Mouse (Mus musculus) urinary bladder, adult 2 months (tissue): ENCODE results near the gene Dpm1. TPM values are rescaled to one million over a fixed set of nuclear protein-coding genes. Genes with fewer than 3 reads are reported as not detected.

Experiments
- DNase-seq: peaks from one replicate; pipeline ENCODE4 v3.0.0; 2022; ENCODE audit warnings: low spot score
- polyA plus RNA-seq: library from polyadenylated mRNA; depleted of rRNA; stranded (reverse); fragments of >200 nt; gene quantifications from 2 replicates; pipeline ENCODE4 v1.2.3, GENCODE M21; 2012

Dpm1 gene
- polyA plus RNA-seq, 1 experiment: 14.9 TPM

DNA sequence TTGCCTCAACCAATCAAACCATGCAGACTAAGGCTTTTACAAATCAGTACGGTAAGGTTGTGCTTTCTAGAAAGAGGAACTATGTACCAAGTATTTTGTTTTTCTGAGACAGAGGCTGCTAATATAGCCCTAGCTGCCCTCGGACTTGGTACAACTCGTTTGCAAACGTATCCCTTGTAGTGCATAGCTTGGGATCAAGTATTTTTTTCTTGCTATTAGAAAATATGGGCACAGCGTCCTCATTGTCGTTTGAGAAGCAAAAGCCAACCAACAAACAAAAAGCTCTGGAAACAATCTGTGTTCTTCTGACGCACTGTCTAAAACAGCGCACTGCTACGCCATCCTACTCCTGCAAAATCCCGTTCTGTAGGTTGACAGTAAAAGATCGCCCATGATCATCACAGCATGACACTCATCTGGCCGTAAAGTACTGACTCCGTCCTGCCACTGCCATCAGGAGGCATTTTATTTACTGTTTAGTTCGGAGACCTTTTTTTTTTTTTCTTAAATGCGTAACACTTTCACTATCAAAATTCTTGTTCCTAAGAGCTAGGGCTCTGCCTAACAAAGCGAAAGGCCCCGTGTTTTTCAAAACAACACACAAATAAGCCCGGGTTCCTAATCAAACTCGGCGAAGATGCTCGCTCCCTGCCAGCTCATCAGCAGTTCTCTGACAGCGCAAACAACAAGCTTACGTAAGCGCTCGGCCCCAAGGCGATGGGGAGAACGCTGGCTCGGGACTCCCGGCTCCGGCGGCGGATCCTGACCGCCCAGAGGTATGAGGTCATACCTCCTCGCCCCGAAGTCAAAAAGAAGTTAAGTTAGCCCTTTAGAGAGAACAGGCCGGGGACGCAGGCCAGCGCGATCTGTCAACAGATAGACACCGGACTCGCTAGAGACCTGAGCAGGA is 1.0 kb downstream of the Dpm1 start:
- DNase-seq: peak; percentile 41

DNA sequence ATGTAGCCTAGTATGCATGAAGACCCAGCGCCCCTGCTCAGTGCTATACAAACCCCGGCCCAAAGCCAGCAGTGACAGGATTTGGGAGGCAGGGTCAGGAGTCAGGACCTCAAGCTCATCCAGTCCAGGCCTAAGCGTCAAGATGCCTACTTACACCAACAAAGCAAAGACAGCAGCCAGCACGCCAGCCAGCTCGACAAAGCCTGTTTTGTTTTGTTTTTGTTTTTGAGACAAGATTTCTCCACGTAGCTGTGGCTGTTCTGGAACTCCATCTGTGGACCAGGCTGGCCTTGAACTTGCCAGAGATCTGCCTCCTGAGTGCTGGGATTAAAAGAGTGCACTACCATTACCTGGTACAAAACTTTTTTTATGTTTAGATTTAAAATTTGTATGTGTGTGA is 7.1 kb downstream of the Dpm1 start:
- no peak for DNase-seq

DNA sequence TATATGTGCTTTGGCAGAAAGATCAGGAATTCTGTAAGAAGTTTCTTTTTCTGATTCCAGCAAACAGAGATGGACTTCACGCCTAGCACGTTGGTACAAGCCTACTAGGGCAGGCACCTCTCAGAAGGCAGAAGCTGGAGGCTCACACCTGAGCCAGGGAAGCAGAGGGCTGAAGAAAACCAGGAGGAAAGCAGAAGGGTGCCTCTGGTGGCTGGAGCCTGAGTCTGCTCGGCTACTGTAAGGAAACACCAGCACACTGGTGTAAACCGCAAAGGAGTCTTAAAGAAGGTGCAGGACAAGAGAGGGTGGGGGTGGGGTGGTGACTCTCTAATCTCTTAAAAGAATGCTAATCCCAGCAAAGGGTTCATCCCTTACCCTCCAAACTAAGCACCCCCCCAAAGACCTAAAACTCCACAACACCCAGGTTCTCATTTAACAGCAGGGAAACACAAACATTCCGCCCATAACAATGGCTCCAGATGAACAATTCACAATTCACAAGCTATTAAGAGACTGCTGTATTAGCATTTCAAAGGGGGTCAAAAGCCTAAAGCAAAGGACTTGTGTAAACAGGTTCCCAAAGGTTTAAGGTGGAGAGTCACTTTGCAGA is 16.5 kb downstream of the Dpm1 start:
- no peak for DNase-seq

DNA sequence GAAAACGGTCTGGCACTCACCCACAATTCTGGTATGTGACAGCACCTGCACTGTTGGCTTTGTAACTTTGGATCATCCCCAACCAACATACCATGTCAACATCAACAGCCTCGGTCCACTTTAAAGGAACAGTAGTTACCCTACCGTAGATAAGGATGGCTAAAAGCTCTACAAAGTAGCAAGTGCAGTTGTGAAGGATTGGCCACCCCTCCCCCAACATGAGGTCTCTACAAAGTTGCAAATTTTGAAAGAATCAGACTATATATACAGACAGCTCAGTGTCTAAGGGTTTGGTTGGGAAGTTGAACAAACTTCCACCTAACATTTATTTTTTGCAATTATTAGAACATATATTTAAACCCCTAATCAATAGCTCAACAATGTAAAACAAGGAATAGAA is 22.5 kb downstream of the Dpm1 start:
- no peak for DNase-seq

DNA sequence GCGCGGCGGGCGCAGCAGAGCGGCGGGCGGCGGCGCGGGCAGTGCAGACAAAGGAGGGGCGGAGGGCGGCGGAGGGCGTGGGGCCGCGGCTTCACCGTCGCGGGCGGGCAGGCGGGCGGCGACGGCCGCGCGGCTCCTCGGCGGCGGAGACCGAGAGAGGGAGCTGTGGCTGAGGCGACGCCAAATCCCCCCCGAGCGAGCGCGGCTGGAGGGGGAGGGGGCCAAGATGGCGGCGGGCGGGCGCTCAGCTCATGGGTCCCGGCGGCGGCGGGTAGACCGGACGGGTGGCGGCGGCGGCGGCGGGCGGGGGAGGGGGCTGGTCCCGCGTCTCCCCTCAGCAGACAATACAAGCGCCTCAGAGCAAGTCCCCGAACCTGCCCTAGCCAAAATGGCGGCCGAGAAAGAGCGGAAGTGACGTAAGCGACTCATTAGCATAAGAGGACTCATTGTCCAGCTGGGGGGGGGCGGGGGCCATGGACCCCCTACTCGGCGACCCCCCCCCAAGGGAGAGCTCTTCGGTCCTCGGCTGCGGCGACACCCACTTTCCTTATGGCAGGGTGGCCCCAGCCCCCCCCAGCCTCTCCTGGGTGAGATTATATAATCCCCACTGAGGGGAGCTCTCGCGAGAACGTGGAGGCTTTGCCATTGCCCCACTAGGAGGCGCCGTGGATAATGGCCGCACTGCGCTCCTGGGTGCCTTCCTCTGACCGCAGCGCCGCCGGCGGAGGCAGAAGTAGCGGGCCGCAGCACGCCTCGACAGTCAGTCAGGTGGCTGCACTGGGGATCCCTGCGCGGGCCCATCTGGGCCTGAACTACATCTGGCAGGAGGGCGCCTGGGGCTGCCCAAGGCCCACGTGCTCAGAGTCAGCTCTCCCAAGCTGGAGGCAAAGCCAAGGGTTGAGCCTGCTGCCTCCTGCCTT is 23.4 kb downstream of the Dpm1 start, which contains the start of gene Adnp:
TSS of gene Adnp (minus strand) at position 388 of the 920 bp plus-strand sequence.
- peak; percentile 94 for DNase-seq

- DNase-seq: no peak
Observed at GRCm38 (mm10) chr2:168205681-168206631, 24.4 kb downstream of the Dpm1 start.

- peak; percentile 54 for DNase-seq
Observed at GRCm38 (mm10) chr2:168205265-168205664, 25.1 kb downstream of the Dpm1 start.

GRCm38 (mm10) chr2:168204476-168204999 is 25.9 kb downstream of the Dpm1 start:
- DNase-seq: no peak

DNA sequence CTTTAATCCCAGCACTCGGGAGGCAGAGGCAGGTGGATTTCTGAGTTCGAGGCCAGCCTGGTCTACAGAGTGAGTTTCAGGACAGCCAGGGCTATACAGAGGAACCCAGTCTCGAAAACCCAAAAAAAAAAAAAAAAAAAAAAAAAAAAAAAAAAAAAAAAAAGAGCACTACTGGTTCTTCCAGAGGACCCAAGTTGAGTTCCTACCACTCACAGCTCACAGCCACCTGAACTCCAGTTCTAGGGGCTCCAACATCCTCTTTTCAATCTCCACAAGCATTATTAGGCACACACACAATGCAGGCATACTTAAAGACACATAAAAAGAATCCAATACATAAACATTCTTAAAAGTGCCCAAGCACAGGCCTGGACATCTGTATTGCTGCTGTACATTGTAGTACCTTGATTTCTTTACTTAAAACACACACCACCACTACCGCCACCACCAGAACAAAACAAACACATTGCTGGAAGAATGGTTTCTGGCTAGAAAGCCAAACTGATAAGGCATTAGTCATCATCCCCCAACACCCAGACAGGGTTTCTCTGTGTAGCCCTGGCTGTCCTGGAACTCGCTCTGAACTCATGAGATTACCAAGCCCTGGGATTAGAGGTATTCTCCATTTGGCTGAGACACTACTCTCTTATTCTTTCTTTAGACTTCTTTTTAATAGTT is 30.2 kb downstream of the Dpm1 start:
- no peak for DNase-seq

DNA sequence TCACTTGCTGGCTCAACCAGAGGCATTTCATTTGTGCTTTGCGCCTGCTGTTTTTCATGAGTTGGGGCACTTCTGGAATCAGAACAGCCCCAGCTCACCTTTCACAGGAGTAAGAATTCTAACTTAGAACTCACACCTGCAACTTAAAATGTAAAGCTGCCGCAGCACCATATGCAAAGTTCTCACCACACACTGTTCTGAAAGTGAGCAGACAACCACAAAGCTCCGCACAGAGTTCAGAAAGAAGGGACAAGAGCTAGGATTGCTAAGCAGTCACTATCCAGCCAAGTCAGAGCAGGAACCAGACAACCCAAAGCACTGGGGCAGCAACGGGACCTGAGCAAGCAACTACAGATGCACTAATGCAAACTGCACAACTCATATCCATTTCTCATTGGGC is 30.9 kb downstream of the Dpm1 start:
- DNase-seq: no peak

DNA sequence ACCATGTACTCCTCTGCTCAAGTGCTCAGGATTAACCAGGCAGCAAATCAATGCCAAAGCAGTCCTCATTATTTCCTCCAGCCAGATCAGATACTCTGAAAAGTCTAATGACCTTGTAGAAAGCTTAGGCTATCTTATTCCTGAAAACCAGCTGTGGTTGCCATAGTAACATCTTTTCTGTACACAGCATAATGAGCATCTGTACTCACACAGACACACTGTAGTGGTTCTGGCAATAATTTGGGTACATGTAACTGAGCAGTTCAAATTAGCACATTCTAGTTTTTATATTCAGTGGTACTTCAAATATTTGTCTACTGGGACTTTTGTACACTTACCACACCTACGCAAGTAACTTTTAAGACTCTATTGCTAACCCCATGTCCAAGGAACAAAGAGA is 32.0 kb downstream of the Dpm1 start:
- DNase-seq: no peak

DNA sequence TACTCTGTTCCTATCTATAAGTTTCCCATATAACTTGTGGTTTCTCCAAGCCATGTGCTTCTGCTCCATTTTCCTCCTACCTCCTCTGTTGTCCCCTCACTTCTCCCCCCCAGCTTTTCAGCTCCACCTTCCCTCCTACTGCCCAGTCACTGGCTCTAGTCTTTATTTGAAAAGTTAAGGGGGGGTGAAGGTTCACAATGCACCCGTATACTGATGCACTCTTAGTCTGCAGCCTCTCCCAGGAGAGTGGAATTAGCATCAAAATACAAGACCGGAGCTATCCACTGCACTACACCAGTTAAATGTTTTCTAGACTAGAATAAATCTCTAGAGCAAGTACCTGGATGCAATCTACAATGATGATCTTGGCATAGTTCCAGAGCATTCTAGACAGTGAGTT is 34.7 kb downstream of the Dpm1 start:
- no peak for DNase-seq

- DNase-seq: no peak
Observed at GRCm38 (mm10) chr2:168193685-168194084, 36.7 kb downstream of the Dpm1 start.

- no peak for DNase-seq
Observed at GRCm38 (mm10) chr2:168191856-168192255, 38.5 kb downstream of the Dpm1 start.

DNA sequence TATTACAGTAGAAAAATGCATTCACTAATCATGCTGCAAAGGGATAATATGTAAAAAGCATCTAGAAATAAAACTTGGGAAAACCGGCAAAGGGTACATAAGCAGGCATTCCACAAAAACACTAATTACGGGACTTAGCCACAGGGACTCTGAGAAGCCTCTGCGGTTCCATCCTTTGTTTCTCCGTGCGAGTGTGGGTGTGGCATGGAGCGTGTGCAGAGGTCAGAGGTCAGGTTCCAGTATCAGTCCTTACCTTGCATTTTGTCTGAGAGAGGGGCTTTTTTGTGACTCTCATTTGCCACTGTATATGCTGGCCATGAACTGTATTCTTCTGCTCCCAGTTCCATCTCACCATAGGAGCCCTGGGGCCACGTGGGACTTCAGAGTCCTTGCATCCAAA is 54.4 kb downstream of the Dpm1 start:
- no peak for DNase-seq

DNA sequence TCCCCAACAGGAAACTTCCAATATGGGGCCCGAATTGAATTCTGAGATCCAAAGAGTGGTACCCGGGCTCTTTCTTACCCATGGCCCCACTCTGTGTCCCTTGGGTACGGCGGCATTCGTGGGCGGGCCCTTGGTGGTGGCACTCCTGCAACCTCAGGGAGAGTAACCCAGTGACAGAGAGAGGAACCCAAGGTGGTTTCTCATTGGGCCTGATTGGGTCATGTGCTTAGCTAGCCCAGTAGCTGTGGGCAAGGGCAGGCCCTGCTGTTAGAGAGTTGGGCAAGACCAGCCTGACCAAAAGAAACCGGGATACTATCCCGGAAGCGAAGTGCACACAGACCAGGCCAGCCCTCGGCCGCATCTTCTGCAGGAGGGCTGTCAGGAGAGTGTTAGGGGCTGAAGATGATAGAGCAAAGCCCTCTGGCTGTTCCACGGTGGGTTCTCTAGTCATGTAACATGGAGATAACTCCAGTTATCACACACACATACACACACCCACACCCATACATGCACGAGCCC is 60.2 kb downstream of the Dpm1 start:
- no peak for DNase-seq

DNA sequence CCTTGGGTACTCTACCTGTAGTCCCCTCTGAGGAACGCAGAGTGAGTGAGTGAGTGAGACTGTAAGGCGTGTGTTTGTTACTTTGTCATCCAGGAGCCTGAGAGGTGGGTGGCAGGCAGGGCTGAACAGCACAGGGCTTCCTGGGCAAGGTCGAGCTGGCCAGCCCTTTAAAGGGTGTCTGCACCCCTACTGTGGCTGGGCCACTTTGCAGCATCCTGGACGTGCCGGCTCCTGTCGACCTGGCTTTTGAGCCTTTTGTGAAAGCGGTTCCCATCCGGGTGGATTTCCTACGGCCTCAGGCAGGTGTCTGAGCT is 60.6 kb downstream of the Dpm1 start:
- DNase-seq: no peak

DNA sequence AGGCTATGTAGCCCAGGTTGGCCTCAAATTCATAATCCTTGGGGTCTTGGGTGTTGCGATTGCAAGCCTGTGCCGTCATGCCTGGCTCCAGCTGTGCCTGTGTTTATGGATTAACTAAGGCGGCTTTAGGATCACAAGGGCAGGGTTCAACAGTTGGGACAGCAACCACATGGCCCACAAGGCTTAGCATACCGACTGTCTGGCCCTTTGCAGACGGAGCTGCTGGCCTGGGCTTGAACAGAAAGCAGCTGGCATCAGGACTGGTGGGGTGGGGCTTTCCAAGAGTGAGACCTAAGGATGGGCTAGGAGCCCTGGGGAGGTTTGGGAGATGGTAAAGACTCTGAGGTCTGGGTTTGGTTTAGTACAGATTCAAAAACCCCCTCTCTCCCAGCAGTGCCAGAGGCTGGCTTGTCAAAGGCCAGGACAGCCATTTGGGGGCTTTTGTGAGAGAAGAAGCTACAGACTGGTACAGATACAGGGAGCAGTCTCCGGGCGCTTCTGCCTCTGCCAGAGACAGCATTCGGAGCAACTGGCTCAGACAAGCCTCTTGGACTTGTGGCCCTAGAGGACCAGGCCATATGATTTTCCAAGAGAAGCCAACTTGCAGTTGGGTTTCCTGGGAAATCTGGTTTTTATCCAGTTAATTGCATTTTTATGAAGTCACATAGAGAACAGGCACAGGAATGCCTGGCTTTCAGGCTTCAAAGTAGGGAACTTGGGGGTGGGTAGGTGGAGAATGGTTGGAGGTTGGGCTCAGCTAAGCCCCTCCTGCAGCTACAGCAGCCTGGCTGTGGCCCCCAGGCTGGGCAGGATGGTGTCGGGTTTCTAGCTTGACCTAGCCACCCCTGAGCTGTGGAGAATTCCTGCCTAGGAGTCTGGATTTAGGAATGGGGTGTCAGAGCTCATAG is 61.2 kb downstream of the Dpm1 start:
- no peak for DNase-seq

DNA sequence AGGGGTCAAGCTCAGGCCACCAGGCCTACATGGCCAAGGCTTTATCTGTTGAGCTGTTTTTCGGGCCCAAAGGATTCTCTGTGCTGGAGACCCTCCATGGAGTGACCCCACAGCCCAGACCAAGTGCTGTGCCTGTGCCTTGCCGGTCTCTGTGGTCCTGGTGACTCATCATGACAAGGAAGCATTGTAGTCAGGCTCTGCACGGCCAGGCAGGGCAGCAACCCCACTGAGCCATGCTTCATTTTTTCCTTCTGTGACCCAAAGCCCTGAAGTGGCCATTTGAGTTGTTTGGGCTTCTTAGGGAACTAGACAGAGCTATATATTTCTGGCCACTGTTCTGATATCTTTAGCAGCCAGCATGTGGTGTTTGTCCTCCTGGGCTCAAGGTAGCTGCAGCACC is 62.6 kb downstream of the Dpm1 start:
- DNase-seq: no peak
